ENCODE assay signal across 9 mouse cellular contexts in the genomic region with DNA sequence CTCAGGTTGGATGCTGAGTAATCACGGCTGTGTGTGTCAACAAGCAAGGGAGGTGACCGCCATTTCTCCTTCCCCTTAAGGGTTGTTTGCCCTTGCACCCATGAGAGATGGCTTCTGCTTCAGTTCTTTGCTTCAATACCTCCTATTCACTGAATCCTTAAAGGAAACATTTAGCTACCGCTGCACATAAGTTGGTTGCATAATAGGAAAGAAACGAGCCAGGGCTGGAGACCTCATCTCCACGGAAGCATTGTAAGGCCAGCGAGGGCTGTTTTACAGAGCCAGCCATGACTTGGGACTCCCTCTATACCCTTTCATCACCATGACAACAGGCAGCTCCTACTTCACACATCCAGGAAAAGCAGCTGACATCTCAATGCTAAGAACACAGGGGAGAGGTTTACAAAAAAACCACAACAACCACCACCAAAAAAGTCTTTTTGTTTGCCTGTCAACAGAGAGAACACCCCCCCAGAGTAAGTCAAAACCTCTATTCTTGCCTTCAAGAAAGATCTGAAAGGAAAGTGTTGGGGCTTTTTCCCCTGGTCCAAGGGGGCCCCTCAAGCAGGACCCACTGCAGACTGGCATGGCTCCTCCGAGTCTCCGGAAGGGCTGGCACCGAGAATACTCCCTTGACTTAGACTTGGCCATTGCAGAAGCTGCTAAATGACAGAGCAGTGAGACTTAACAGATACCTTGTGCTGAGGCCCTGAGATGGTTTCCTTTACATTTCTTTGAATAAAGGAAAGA. TPM values are rescaled to one million over a fixed set of nuclear protein-coding genes. Genes with fewer than 3 reads are reported as not detected.
DNase-seq lines count a peak whose midpoint lies in the region; ATAC-seq lines count a peak whose summit lies in the region.
"Had no signal": no experiment of that assay in that cellular context is flagged by ENCODE, and none has a peak within 500 bp of the region (broad histone marks: within the 10 kb centered on the region; RNA-seq: fewer than 3 reads in every experiment).

No protein-coding gene starts in this region.

- no peaks in the 10 kb centered on the region for H3K36me3 ChIP-seq in forebrain, embryonic 15.5 days
- no peaks in the 10 kb centered on the region for H3K36me3 ChIP-seq in neural tube, embryonic 11.5 days (ENCODE audit: control insufficient read depth, insufficient read depth, low read length)

- peak; percentile 75 for DNase-seq in right cerebral cortex, adult 18-20 months
- no peak for DNase-seq in right cerebral cortex, postnatal 4 days
- peak; percentile 59 to 80 for DNase-seq in layer of hippocampus, adult 18-20 months (ENCODE audit: low spot score in 2 of 2)
- DNase-seq in neural tube, embryonic 11.5 days (ENCODE audit: low spot score), result peak; percentile 73
- DNase-seq in gastrocnemius, adult 18-20 months (ENCODE audit: low spot score), result no peak
- no peak for DNase-seq in spleen, postnatal 36 days (ENCODE audit: low spot score in 2 of 2)
- DNase-seq in spleen, adult 18-20 months, result no peak

- 4% methylated on average over 9 of the region's 9 CpGs for WGBS in forebrain, embryonic 15.5 days
- WGBS in neural tube, embryonic 11.5 days, result 9% methylated on average over 9 of the region's 9 CpGs

- peak; percentile 84 for ATAC-seq in forebrain, embryonic 15.5 days (replicated peaks)
- ATAC-seq in neural tube, embryonic 11.5 days (ENCODE audit: insufficient read depth, low FRiP score, low TSS enrichment), result peak; percentile 73

- peaks cover 66% of the 10 kb centered on the region for H3K4me1 ChIP-seq in forebrain, embryonic 15.5 days
- peaks cover 58% of the 10 kb centered on the region for H3K4me1 ChIP-seq in neural tube, embryonic 11.5 days (ENCODE audit: control insufficient read depth, insufficient read depth, low read length)

- H3K9ac ChIP-seq in forebrain, embryonic 15.5 days (replicated peaks), result no peak overlapping the region
- peak overlapping the region; percentile 37; the same call in 1 of the 2 replicates for H3K9ac ChIP-seq in neural tube, embryonic 11.5 days (ENCODE audit: low read length)

- H3K27me3 ChIP-seq in forebrain, embryonic 15.5 days, result no peaks in the 10 kb centered on the region
- H3K27me3 ChIP-seq in neural tube, embryonic 11.5 days (ENCODE audit: control insufficient read depth, insufficient read depth, low read length), result no peaks in the 10 kb centered on the region

- H3K9me3 ChIP-seq in forebrain, embryonic 15.5 days, result no peaks in the 10 kb centered on the region
- H3K9me3 ChIP-seq in neural tube, embryonic 11.5 days (ENCODE audit: control insufficient read depth, low read length), result no peaks in the 10 kb centered on the region

- H3K27ac ChIP-seq in forebrain, embryonic 15.5 days (replicated peaks), result peak overlapping the region; percentile 81
- peak overlapping the region; percentile 75 for H3K27ac ChIP-seq in neural tube, embryonic 11.5 days (ENCODE audit: low read depth, low read length)

- peak overlapping the region; percentile 8; the same call in 1 of the 2 replicates for H3K4me2 ChIP-seq in forebrain, embryonic 15.5 days (replicated peaks)
- peak overlapping the region; percentile 27 for H3K4me2 ChIP-seq in neural tube, embryonic 11.5 days (ENCODE audit: low read depth)

- H3K4me3 ChIP-seq in forebrain, embryonic 15.5 days, result no peak overlapping the region
- H3K4me3 ChIP-seq in neural tube, embryonic 11.5 days (ENCODE audit: low read depth, low read length), result no peak overlapping the region

RNA-seq across cellular contexts. Expression of a gene that starts 3.2 kb away (rescaled TPM):
- polyA plus RNA-seq in forebrain, embryonic 15.5 days (2015; fragmentation: Nextera tagmentation; extraction: Ambion mirVana), result 84.2 and 92.8 TPM in 2 replicates
- 1,000 to 10,000 TPM; 1,467 to 1,533 TPM for total RNA-seq in layer of hippocampus, adult 18-20 months (2021)
- polyA plus RNA-seq in neural tube, embryonic 11.5 days (2014; fragmentation: Nextera tagmentation; extraction: Ambion mirVana), result 68.9 and 73.1 TPM in 2 replicates
- 100 to 1,000 TPM; 111 to 112 TPM for total RNA-seq in gastrocnemius, adult 18-20 months (2021)

RNA-seq across cellular contexts. Expression of a gene that starts 32.9 kb away (rescaled TPM):
- 0.47 TPM in 1 of 2 replicates, not detected in the other for polyA plus RNA-seq in forebrain, embryonic 15.5 days (2015; fragmentation: Nextera tagmentation; extraction: Ambion mirVana)
- total RNA-seq in layer of hippocampus, adult 18-20 months (2021), result not detected
- not detected in 2 replicates for polyA plus RNA-seq in neural tube, embryonic 11.5 days (2014; fragmentation: Nextera tagmentation; extraction: Ambion mirVana)
- not detected for total RNA-seq in gastrocnemius, adult 18-20 months (2021)
- total RNA-seq: liver, adult 2 months had no signal
- polyA plus RNA-seq: liver, adult 2 months had no signal

Comparison
In these comparisons a context has a peak if more than half of its experiments do, and no peak if none do; other contexts are left out.
1. DNase-seq: peak in right cerebral cortex, adult 18-20 months (single experiment), layer of hippocampus, adult 18-20 months (2 of 2) and neural tube, embryonic 11.5 days (single experiment); none in right cerebral cortex, postnatal 4 days (single experiment), gastrocnemius, adult 18-20 months (single experiment), spleen, postnatal 36 days (0 of 2) and spleen, adult 18-20 months (0 of 2).
2. RNA of a gene that starts 3.2 kb away (total RNA-seq): 1,467 to 1,533 TPM in layer of hippocampus, adult 18-20 months; 111 to 112 TPM in gastrocnemius, adult 18-20 months; every median in the first group is over 10 times any median in the second.